ENCODE assay signal across 17 mouse cellular contexts in the genomic region with DNA sequence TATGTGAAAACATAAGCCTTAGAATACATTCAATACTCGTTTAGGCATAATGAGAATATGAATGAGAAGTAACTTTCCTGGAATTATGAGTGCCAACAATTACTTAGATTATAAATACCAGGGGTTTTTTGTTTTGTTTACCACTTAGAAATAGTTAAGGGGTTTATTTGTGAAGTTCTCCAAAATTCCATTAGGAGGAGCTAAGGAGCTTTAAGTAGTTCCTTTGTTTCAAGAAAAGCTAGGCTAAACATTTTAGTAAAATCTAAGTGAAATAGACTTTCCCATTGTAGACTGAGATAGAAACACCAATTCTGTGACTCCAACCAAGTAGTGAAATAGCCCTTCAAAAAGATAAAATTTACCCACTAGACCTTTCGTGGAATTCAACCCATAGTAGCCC.
A peak's percentile ranks its signal among the peaks of the same experiment; 100 is the strongest.
DNase-seq lines count a peak whose midpoint lies in the region; ATAC-seq and TF ChIP-seq lines count a peak whose summit lies in the region.
"Had no signal": no experiment of that assay in that cellular context is flagged by ENCODE, and none has a peak within 500 bp of the region (broad histone marks: within the 10 kb centered on the region; RNA-seq: fewer than 3 reads in every experiment).

No protein-coding gene starts in this region.

- TF ChIP-seq POLR2A in MEL (IDR thresholded peaks at IDR 0.05; ENCODE audit: control insufficient read depth in 1 of 2, insufficient read depth in 1 of 2, low read depth in 1 of 2, low read length in 2 of 2, poor library complexity in 1 of 2), result no peak

- 0 out of 2 replicates have a peak, but pooled peaks have one; percentile 52 for ATAC-seq in common myeloid progenitor, adult 5-6 weeks (replicated peaks; ENCODE audit: low read depth, poor library complexity, severe bottlenecking)
- ATAC-seq: forebrain, postnatal 0 days; hindbrain, embryonic 16.5 days had no signal

- peak; percentile 59 for TF ChIP-seq RAD21 in MEL (IDR thresholded peaks at IDR 0.05; ENCODE audit: low read depth, low read length)

- no peaks in the 10 kb centered on the region for H3K36me3 ChIP-seq in MEL (ENCODE audit: control insufficient read depth in 1 of 2, insufficient read depth in 2 of 2, low read length in 2 of 2)

- peaks cover 0 to 2% of the 10 kb centered on the region in 2 experiments; a peak in 1 of 4 replicates for H3K27me3 ChIP-seq in MEL (ENCODE audit: control insufficient read depth in 1 of 2, insufficient read depth in 2 of 2, low read length in 2 of 2)

- TF ChIP-seq CTCF in layer of hippocampus, adult 2 months (conservative IDR thresholded peaks at IDR 0.05), result peak; percentile 73
- TF ChIP-seq CTCF in MEL (IDR thresholded peaks at IDR 0.05 in 2 of 3, conservative IDR thresholded peaks at IDR 0.05 in 1 of 3; ENCODE audit: control insufficient read depth in 1 of 3, insufficient read depth in 1 of 3, low read depth in 2 of 3, low read length in 3 of 3, poor library complexity in 1 of 3, severe bottlenecking in 1 of 3), result peak in 1 of 3 experiments; percentile 37; a peak in 3 of 6 replicates

- no peaks in the 10 kb centered on the region for H3K9me3 ChIP-seq in MEL (replicated peaks; ENCODE audit: insufficient read depth, low read length)

- DNase-seq in embryo, embryonic 11 days, result peak; percentile 10
- no peak for DNase-seq in embryo, embryonic 10 days (ENCODE audit: low spot score)
- no peak for DNase-seq in layer of hippocampus, adult 2 months (ENCODE audit: low spot score in 2 of 2)
- no peak for DNase-seq in layer of hippocampus, adult 18-20 months (ENCODE audit: low spot score in 2 of 2)
- DNase-seq in MEL (ENCODE audit: low read depth, low spot score), result peak; percentile 39
- no peak for DNase-seq in thymus, postnatal 10 days (ENCODE audit: low spot score in 2 of 2)
- DNase-seq in cerebellum, adult 9-11 months, result no peak
- DNase-seq: adrenal gland, postnatal 25 days; cerebellum, adult 11 months; forebrain, postnatal 0 days; heart, postnatal 10 days; kidney, postnatal 25 days; lung, postnatal 36 days; midbrain, embryonic 14.5 days; spleen, adult 18-20 months had no signal

- TF ChIP-seq EP300 in MEL (IDR thresholded peaks at IDR 0.05; ENCODE audit: low read depth in 1 of 2, low read length in 2 of 2), result no peak

- H3K27ac ChIP-seq in layer of hippocampus, adult 2 months, result no peak overlapping the region
- H3K27ac ChIP-seq in MEL (ENCODE audit: control insufficient read depth, low read depth, low read length), result no peak overlapping the region

- no peaks in the 10 kb centered on the region for H3K79me2 ChIP-seq in MEL (ENCODE audit: control insufficient read depth, insufficient read depth, low read length, poor library complexity)

- H3K9ac ChIP-seq in MEL (ENCODE audit: control insufficient read depth, low read depth, low read length, poor library complexity, severe bottlenecking), result no peak overlapping the region
- H3K9ac ChIP-seq: forebrain, postnatal 0 days had no signal

- no peaks in the 10 kb centered on the region for H3K4me1 ChIP-seq in MEL (ENCODE audit: control insufficient read depth in 1 of 2, insufficient read depth in 2 of 2, low read length in 2 of 2)

- H3K4me3 ChIP-seq in layer of hippocampus, adult 2 months, result no peak overlapping the region
- no peak overlapping the region for H3K4me3 ChIP-seq in MEL (ENCODE audit: control insufficient read depth in 1 of 2, insufficient read depth in 1 of 2, low read depth in 2 of 2, low read length in 2 of 2)

TF ChIP-seq in MEL, 35 proteins besides CTCF, POLR2A, EP300 and RAD21:
- no peak for TF ChIP-seq GABPA (IDR thresholded peaks at IDR 0.05; ENCODE audit: low read depth, low read length)
- no peak for TF ChIP-seq NRF1 (IDR thresholded peaks at IDR 0.05; ENCODE audit: insufficient read depth, low read depth, low read length, poor library complexity, severe bottlenecking)
- no peak for TF ChIP-seq POLR2AphosphoS5 (IDR thresholded peaks at IDR 0.05; ENCODE audit: borderline replicate concordance, low read depth, low read length)
- TF ChIP-seq BHLHE40 (IDR thresholded peaks at IDR 0.05; ENCODE audit: borderline replicate concordance, low read depth, low read length), result no peak
- TF ChIP-seq MYB (IDR thresholded peaks at IDR 0.05; ENCODE audit: low read depth, low read length), result no peak
- peak; percentile 46 for TF ChIP-seq SMC3 (IDR thresholded peaks at IDR 0.05; ENCODE audit: low read depth, low read length)
- TF ChIP-seq ELF1 (IDR thresholded peaks at IDR 0.05; ENCODE audit: low read depth, low read length), result no peak
- TF ChIP-seq ZC3H11A (IDR thresholded peaks at IDR 0.05; ENCODE audit: low read depth, low read length), result peak; percentile 21; the same call in 1 of the 2 replicates
- no peak for TF ChIP-seq NELFE (IDR thresholded peaks at IDR 0.05; ENCODE audit: low read depth, low read length)
- TF ChIP-seq TAL1 (IDR thresholded peaks at IDR 0.05; ENCODE audit: low read length), result no peak
- TF ChIP-seq KAT2A (conservative IDR thresholded peaks at IDR 0.05; ENCODE audit: low read depth, low read length), result no peak
- no peak for TF ChIP-seq USF2 (IDR thresholded peaks at IDR 0.05; ENCODE audit: borderline replicate concordance in 1 of 2, insufficient read depth in 1 of 2, low read depth in 1 of 2, low read length in 2 of 2)
- TF ChIP-seq ZNF384 (IDR thresholded peaks at IDR 0.05; ENCODE audit: low read depth, low read length), result no peak
- no peak for TF ChIP-seq TCF12 (IDR thresholded peaks at IDR 0.05; ENCODE audit: low read depth, low read length)
- TF ChIP-seq MEF2A (IDR thresholded peaks at IDR 0.05; ENCODE audit: extremely low read depth, insufficient replicate concordance, low read depth, low read length, poor library complexity, severe bottlenecking), result no peak

Comparison
In these comparisons a context has a peak if more than half of its experiments do, and no peak if none do; other contexts are left out.
1. DNase-seq: peak in embryo, embryonic 11 days (single experiment) and MEL (single experiment); none in embryo, embryonic 10 days (single experiment), layer of hippocampus, adult 2 months (0 of 2), layer of hippocampus, adult 18-20 months (0 of 2), thymus, postnatal 10 days (0 of 2) and cerebellum, adult 9-11 months (single experiment).